Mouse (Mus musculus): ENCODE data around the gene Syt11.

GRCm38 (mm10) chr3:88745534-88745933, 29.4 kb downstream of the Syt11 start:
- no peak for TF ChIP-seq CTCF (IDR thresholded peaks at IDR 0.05; ENCODE audit: insufficient read depth, low read depth, low read length)
- TF ChIP-seq POLR2A (IDR thresholded peaks at IDR 0.05; ENCODE audit: insufficient read depth, low read depth, low read length): no peak
